In the genomic region with DNA sequence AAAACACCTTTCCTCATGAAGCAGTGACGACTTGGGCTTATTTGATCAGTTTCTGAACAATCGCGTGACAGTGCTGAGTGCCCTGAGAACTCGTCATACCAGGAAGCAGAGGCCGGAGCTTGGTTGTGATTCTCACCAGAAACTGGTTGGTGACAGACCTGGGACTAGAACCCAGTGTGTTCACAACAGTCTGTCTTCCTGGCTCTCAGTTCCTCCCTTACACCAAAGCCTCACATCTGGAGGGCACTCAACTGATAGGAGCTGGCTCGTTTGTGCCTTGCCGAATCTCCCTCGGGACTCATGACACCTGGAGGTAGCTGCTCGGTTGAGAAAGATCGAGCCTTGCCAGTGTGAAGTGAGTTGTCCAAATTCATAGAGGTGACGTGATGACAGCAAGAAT, we compare ENCODE assay signal across 18 mouse cellular contexts.
"Had no signal": no experiment of that assay in that cellular context is flagged by ENCODE, and none has a peak within 500 bp of the region (broad histone marks: within the 10 kb centered on the region; RNA-seq: fewer than 3 reads in every experiment).

No protein-coding gene starts in this region.

- H3K27me3 ChIP-seq: limb, embryonic 12.5 days; limb, embryonic 15.5 days; midbrain, embryonic 12.5 days; midbrain, embryonic 15.5 days; neural tube, embryonic 12.5 days; neural tube, embryonic 15.5 days; stomach, embryonic 15.5 days had no signal

- DNase-seq: kidney, adult 18-20 months; kidney, adult 9 months; kidney, postnatal 14 days; kidney, postnatal 4 days; left cerebral cortex, postnatal 4 days; liver, postnatal 0 days; lung, embryonic 14.5 days; right cerebral cortex, adult 18-20 months; right cerebral cortex, postnatal 14 days; right cerebral cortex, postnatal 4 days; thymus, postnatal 25 days had no signal

- H3K36me3 ChIP-seq: limb, embryonic 12.5 days; limb, embryonic 15.5 days; midbrain, embryonic 15.5 days had no signal
